Mouse (Mus musculus) lung, adult 2 months (tissue): ENCODE measurements around the gene Col25a1.

Source experiments
- CTCF ChIP-seq: fragments of 200-500 bp; IDR thresholded peaks from 2 replicates; pipeline ENCODE4 v1.5.1; 2011; ENCODE audit warnings: mild to moderate bottlenecking, low read length, control low read depth; ENCODE audit not compliant: insufficient read depth
- POLR2A ChIP-seq: fragments of 200-500 bp; IDR thresholded peaks from 2 replicates; pipeline ENCODE4 v1.6.1; 2011; ENCODE audit warnings: low read depth, mild to moderate bottlenecking, control low read depth, low read length, borderline replicate concordance; ENCODE audit errors: extremely low read depth

DNA sequence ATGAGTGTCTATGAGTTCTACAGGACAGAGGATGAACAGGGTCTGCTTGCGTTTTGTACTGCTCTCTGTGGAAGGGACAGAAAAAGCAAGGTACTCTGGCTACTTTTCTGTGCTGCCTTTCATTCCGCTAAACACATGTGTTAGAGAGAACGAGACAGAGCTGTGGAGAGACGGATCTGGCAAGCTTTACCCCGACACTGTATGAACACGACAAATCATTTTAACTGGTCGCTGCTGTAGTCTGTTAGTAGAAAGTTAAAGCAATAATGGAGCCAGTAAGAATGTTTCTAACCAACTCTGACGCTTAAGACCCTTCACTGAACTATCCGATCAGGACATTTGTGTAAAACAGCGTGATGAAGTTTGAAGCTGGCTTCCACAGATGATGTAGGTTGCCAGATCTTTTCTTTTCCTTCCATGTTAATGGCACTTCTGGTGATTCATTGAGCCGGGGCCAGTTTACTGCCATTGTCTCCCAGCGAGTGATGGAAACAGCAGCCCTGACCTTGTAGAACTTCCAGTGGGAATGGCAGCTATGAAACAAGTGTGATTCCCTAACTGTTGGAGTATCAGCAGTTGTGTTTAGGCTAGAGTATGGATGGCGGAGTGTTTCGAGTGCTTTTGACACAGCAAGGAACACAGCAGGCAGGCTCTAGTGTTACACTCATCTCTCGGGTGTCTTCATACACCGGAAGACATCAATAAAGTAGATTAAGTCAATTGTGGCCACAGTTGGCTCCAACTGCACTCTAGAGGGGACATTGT, 437.2 kb downstream of the Col25a1 start:
- TF ChIP-seq POLR2A (no peak), CTCF (no peak)
